In the genomic region with DNA sequence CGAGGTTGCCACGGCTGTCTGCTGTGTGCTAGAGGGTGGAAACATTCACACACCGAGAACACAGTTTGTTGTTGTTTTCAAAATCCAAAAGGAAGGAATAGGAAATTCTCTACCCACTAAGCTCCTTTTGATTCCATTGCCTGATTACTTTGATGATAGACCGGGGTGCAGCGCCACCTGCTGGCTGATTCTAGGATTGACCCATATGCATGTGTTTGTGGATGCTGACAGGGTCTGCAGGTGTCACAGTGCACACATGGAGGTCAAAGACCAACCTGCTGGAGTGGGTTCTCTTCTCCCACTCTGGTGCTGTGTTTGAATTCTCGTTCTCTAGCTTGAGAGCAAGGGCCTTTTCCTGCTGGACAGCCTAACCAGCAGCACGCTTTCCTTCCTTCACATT, we compare ENCODE assay signal across 9 mouse cellular contexts. TPM values are rescaled to one million over a fixed set of nuclear protein-coding genes. Genes with fewer than 3 reads are reported as not detected.
A peak's percentile ranks its signal among the peaks of the same experiment; 100 is the strongest.
DNase-seq lines count a peak whose midpoint lies in the region; ATAC-seq and TF ChIP-seq lines count a peak whose summit lies in the region.
"Had no signal": no experiment of that assay in that cellular context is flagged by ENCODE, and none has a peak within 500 bp of the region (broad histone marks: within the 10 kb centered on the region; RNA-seq: fewer than 3 reads in every experiment).

No protein-coding gene starts in this region.

- DNase-seq in B cell, adult 2 months: peak; percentile 92
- DNase-seq in WW6 (ENCODE audit: low read depth, low spot score): peak; percentile 55
- peak; percentile 92 to 94 for DNase-seq in cerebellum, postnatal 14 days
- DNase-seq in gastrocnemius, adult 2 months: peak; percentile 79
- peak; percentile 74 for DNase-seq in liver, embryonic 11.5 days (ENCODE audit: low spot score)
- DNase-seq in ovary, postnatal 36 days (ENCODE audit: low spot score): peak; percentile 74
- peak; percentile 86 for DNase-seq in thymus, postnatal 25 days

- H3K27me3 ChIP-seq in kidney, embryonic 14.5 days (ENCODE audit: control insufficient read depth, insufficient read depth, low read length): no peaks in the 10 kb centered on the region; the same call in 1 of the 2 replicates
- peaks cover 10% of the 10 kb centered on the region for H3K27me3 ChIP-seq in liver, embryonic 11.5 days (replicated peaks; ENCODE audit: control insufficient read depth, insufficient read depth, low read length)

- H3K4me1 ChIP-seq in kidney, embryonic 14.5 days (ENCODE audit: control insufficient read depth, insufficient read depth, low read length): peaks cover 5% of the 10 kb centered on the region; the same call in 1 of the 2 replicates
- H3K4me1 ChIP-seq in liver, embryonic 11.5 days (replicated peaks; ENCODE audit: control insufficient read depth, insufficient read depth, low read length): no peaks in the 10 kb centered on the region

- intact Hi-C loops in gastrocnemius, adult 2 months (cut with DNase I): no loop called here

- TF ChIP-seq CTCF in gastrocnemius, adult 2 months (IDR thresholded peaks at IDR 0.05): peak; percentile 97

- H3K36me3 ChIP-seq in kidney, embryonic 14.5 days (ENCODE audit: control insufficient read depth, insufficient read depth, low read length): no peaks in the 10 kb centered on the region
- H3K36me3 ChIP-seq in liver, embryonic 11.5 days (ENCODE audit: control insufficient read depth, insufficient read depth, low read length): no peaks in the 10 kb centered on the region
- H3K36me3 ChIP-seq: heart, embryonic 15.5 days had no signal

- 34% methylated on average over 7 of the region's 7 CpGs for WGBS in kidney, embryonic 14.5 days
- 34% methylated on average over 7 of the region's 7 CpGs for WGBS in liver, embryonic 11.5 days

- no peak overlapping the region for H3K27ac ChIP-seq in gastrocnemius, adult 2 months
- H3K27ac ChIP-seq in kidney, embryonic 14.5 days (ENCODE audit: low read depth, low read length): no peak overlapping the region
- H3K27ac ChIP-seq in liver, embryonic 11.5 days (ENCODE audit: low read depth, low read length): no peak overlapping the region
- H3K27ac ChIP-seq: heart, embryonic 15.5 days had no signal

- no peak overlapping the region for H3K4me3 ChIP-seq in gastrocnemius, adult 2 months
- no peak overlapping the region for H3K4me3 ChIP-seq in kidney, embryonic 14.5 days (ENCODE audit: low read length)
- no peak overlapping the region for H3K4me3 ChIP-seq in liver, embryonic 11.5 days (ENCODE audit: low read depth, low read length)
- H3K4me3 ChIP-seq: heart, embryonic 15.5 days had no signal

- ATAC-seq in kidney, embryonic 14.5 days (ENCODE audit: low FRiP score, low TSS enrichment): peak; percentile 72; the same call in 1 of the 2 replicates
- ATAC-seq in liver, embryonic 11.5 days (replicated peaks; ENCODE audit: low FRiP score): no peak

- no peak overlapping the region for H3K4me2 ChIP-seq in kidney, embryonic 14.5 days (replicated peaks; ENCODE audit: low read depth, low read length)
- no peak overlapping the region for H3K4me2 ChIP-seq in liver, embryonic 11.5 days
- H3K4me2 ChIP-seq: heart, embryonic 15.5 days had no signal

- no peaks in the 10 kb centered on the region for H3K9me3 ChIP-seq in kidney, embryonic 14.5 days (ENCODE audit: control insufficient read depth, low read length)
- no peaks in the 10 kb centered on the region for H3K9me3 ChIP-seq in liver, embryonic 11.5 days (ENCODE audit: control insufficient read depth, low read length)
- H3K9me3 ChIP-seq: heart, embryonic 15.5 days had no signal

- no peak overlapping the region for H3K9ac ChIP-seq in kidney, embryonic 14.5 days (ENCODE audit: low read depth, low read length)
- no peak overlapping the region for H3K9ac ChIP-seq in liver, embryonic 11.5 days (ENCODE audit: low read depth, low read length)
- H3K9ac ChIP-seq: heart, embryonic 15.5 days had no signal

RNA-seq across cellular contexts. Expression of gene Tekt5, which starts 3.9 kb away (rescaled TPM):
- total RNA-seq in gastrocnemius, adult 2 months (2021): not detected
- polyA plus RNA-seq in kidney, embryonic 14.5 days (2014; fragmentation: Nextera tagmentation; extraction: Ambion mirVana): 0.90 and 1.3 TPM in 2 replicates
- polyA plus RNA-seq in liver, embryonic 11.5 days (2014; fragmentation: Nextera tagmentation; extraction: Ambion mirVana): 0.16 TPM in 1 of 2 replicates, not detected in the other

RNA-seq across cellular contexts. Expression of gene Nubp1, which starts 12.6 kb away (rescaled TPM):
- total RNA-seq in gastrocnemius, adult 2 months (2021): 1 to 10 TPM; 6.2 to 6.3 TPM
- 69.9 and 77.1 TPM in 2 replicates for polyA plus RNA-seq in kidney, embryonic 14.5 days (2014; fragmentation: Nextera tagmentation; extraction: Ambion mirVana)
- polyA plus RNA-seq in liver, embryonic 11.5 days (2014; fragmentation: Nextera tagmentation; extraction: Ambion mirVana): 69.9 and 78.0 TPM in 2 replicates

RNA-seq across cellular contexts. Expression of gene Tvp23a, which starts 48.0 kb away (rescaled TPM):
- under 1 TPM in 1 of 2 experiments, not detected in 1; 0.11 TPM for total RNA-seq in gastrocnemius, adult 2 months (2021)
- polyA plus RNA-seq in kidney, embryonic 14.5 days (2014; fragmentation: Nextera tagmentation; extraction: Ambion mirVana): 9.5 and 15.7 TPM in 2 replicates
- 4.6 and 4.9 TPM in 2 replicates for polyA plus RNA-seq in liver, embryonic 11.5 days (2014; fragmentation: Nextera tagmentation; extraction: Ambion mirVana)
